Mouse (Mus musculus): Measurements from ENCODE around the gene Gm9112. TPM values are rescaled to one million over a fixed set of nuclear protein-coding genes. Genes with fewer than 3 reads are reported as not detected.
A peak's percentile ranks its signal among the peaks of the same experiment; 100 is the strongest.
"Not testable (repeated sequence)": the region's sequence is repeated elsewhere in the genome, so short reads cannot be mapped to it uniquely, and the experiment has no call there.

The Gm9112 gene
- not detected in 2 replicates for polyA plus RNA-seq (2016; fragmentation: Nextera tagmentation; extraction: Ambion mirVana)

- not testable (repeated sequence) for H3K4me3 ChIP-seq; H3K27ac ChIP-seq; H3K4me1 ChIP-seq; DNase-seq (ENCODE audit: low spot score); H3K36me3 ChIP-seq; H3K9me3 ChIP-seq (replicated peaks)
- WGBS, result 87% methylated on average over 10 of the region's 10 CpGs
- H3K27me3 ChIP-seq (ENCODE audit: low read depth, poor library complexity, severe bottlenecking), result peaks cover 60% of the 10 kb centered on the region
Observed at GRCm38 (mm10) chrX:102707535-102707934, at the start of gene Gm9112, which contains the start of gene Dmrtc1b. Gene Gm9112, minus strand, starts transcription at chrX:102707635. Gene Dmrtc1b, plus strand, starts transcription at chrX:102707865.

GRCm38 (mm10) chrX:102724226-102724625 is 16.8 kb upstream of the Gm9112 start:
- H3K9me3 ChIP-seq (replicated peaks); H3K27ac ChIP-seq; H3K36me3 ChIP-seq; H3K4me3 ChIP-seq; DNase-seq (ENCODE audit: low spot score); H3K4me1 ChIP-seq: not testable (repeated sequence)
- H3K27me3 ChIP-seq (ENCODE audit: low read depth, poor library complexity, severe bottlenecking), result peaks cover 40% of the 10 kb centered on the region
- 95% methylated on average over 6 of the region's 6 CpGs for WGBS

- H3K36me3 ChIP-seq; H3K4me1 ChIP-seq; H3K9me3 ChIP-seq (replicated peaks); H3K27ac ChIP-seq; H3K4me3 ChIP-seq: not testable (repeated sequence)
- peaks cover 38% of the 10 kb centered on the region for H3K27me3 ChIP-seq (ENCODE audit: low read depth, poor library complexity, severe bottlenecking)
- peak; percentile 32 for DNase-seq (ENCODE audit: low spot score)
- 86% methylated on average over 3 of the region's 3 CpGs for WGBS
Observed at GRCm38 (mm10) chrX:102700636-102701035, 6.8 kb downstream of the Gm9112 start.

DNA sequence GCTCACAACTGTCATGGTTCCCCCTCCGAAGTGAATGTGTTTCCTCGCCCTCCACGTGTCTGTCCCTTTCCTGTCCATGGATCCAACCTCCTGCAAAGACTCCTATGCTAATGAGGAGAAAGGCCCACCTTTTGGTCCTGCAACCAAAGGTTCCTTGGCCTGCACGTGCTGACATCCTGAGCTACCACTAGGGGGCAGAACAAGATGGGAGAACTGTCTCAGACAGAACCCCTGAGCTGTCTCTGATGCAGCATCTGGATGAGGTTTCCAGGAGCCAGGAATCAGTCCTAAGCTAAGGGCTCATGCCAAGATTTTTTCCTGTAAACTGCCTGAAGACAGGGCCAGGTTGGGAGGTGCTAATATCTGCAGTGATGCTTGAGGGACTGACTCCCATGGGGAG is 18.2 kb downstream of the Gm9112 start:
- not testable (repeated sequence) for H3K4me3 ChIP-seq; H3K27ac ChIP-seq; H3K4me1 ChIP-seq; H3K9me3 ChIP-seq (replicated peaks); H3K36me3 ChIP-seq
- DNase-seq (ENCODE audit: low spot score), result peak; percentile 31
- peaks cover 46% of the 10 kb centered on the region for H3K27me3 ChIP-seq (ENCODE audit: low read depth, poor library complexity, severe bottlenecking)
- WGBS, result 15% methylated on average over 4 of the region's 4 CpGs

DNA sequence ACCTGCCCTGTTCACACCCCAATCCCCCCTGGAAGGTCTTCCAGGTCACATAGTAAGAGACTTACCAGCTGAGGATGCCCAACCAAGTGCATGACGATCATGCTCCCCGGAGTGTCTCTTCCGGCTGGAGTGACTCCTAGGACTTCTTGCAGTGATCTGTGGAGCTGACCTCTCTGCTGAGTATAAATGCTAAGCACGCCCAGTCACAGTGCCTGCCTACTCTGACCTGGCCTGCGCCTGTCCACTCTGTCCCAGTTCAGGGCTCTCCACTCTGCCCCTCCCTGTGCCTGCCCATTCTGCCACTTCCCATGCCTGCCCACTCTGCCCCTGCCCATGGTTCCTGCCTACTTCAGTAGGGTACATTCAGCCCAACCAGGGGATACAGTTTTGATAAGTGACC is 20.6 kb downstream of the Gm9112 start, which contains the start of gene Gm3880:
Gene Gm3880 (minus strand): TSS at position 101 of the 400 bp plus-strand sequence.
- not testable (repeated sequence) for H3K9me3 ChIP-seq (replicated peaks); H3K36me3 ChIP-seq; DNase-seq (ENCODE audit: low spot score); H3K4me3 ChIP-seq; H3K4me1 ChIP-seq; H3K27ac ChIP-seq
- WGBS, result 89% methylated on average over 5 of the region's 5 CpGs
- H3K27me3 ChIP-seq (ENCODE audit: low read depth, poor library complexity, severe bottlenecking), result peaks cover 31% of the 10 kb centered on the region

- not testable (repeated sequence) for DNase-seq (ENCODE audit: low spot score); H3K9me3 ChIP-seq (replicated peaks); H3K27ac ChIP-seq; H3K36me3 ChIP-seq; H3K4me1 ChIP-seq; H3K4me3 ChIP-seq
- peaks cover 27% of the 10 kb centered on the region for H3K27me3 ChIP-seq (ENCODE audit: low read depth, poor library complexity, severe bottlenecking)
- 65% methylated on average over 3 of the region's 3 CpGs for WGBS
Observed at GRCm38 (mm10) chrX:102684706-102685105, 22.7 kb downstream of the Gm9112 start.

GRCm38 (mm10) chrX:102666641-102667040 is 40.8 kb downstream of the Gm9112 start:
- WGBS, result 78% methylated on average over 2 of the region's 2 CpGs

GRCm38 (mm10) chrX:102660712-102661111 is 46.7 kb downstream of the Gm9112 start:
- peaks cover 33% of the 10 kb centered on the region for H3K27me3 ChIP-seq (ENCODE audit: low read depth, poor library complexity, severe bottlenecking)
- no peaks in the 10 kb centered on the region for H3K36me3 ChIP-seq
- H3K9me3 ChIP-seq (replicated peaks), result no peaks in the 10 kb centered on the region
- no peak overlapping the region for H3K27ac ChIP-seq
- 16% methylated on average over 3 of the region's 3 CpGs for WGBS
- H3K4me1 ChIP-seq, result no peaks in the 10 kb centered on the region
- no peak overlapping the region for H3K4me3 ChIP-seq
- DNase-seq (ENCODE audit: low spot score), result no peak

More at GRCm38 (mm10) chrX:102666641-102667040, 40.8 kb downstream of the Gm9112 start:
- Histone ChIP-seq H3K4me3 (no peak overlapping the region), H3K36me3 (no peaks in the 10 kb centered on the region), H3K27me3 (ENCODE audit: low read depth, poor library complexity, severe bottlenecking) (peaks cover 31% of the 10 kb centered on the region), H3K9me3 (replicated peaks) (no peaks in the 10 kb centered on the region), H3K27ac (no peak overlapping the region), H3K4me1 (no peaks in the 10 kb centered on the region)
- no peak for DNase-seq (ENCODE audit: low spot score)

Other genes with a start within 250 kb of the Gm9112 start
- gene Hdac8, start 202.3 kb downstream of the Gm9112 start, polyA plus RNA-seq (2016; fragmentation: Nextera tagmentation; extraction: Ambion mirVana), result 9.7 and 13.1 TPM in 2 replicates
- 10.1 and 12.9 TPM in 2 replicates for gene Phka1, start 63.4 kb downstream of the Gm9112 start, polyA plus RNA-seq (2016; fragmentation: Nextera tagmentation; extraction: Ambion mirVana)
- not detected in 2 replicates for gene Gm3880, start 20.7 kb downstream of the Gm9112 start, polyA plus RNA-seq (2016; fragmentation: Nextera tagmentation; extraction: Ambion mirVana)
- not detected in 2 replicates for gene Dmrtc1b, start 230 bp upstream of the Gm9112 start, polyA plus RNA-seq (2016; fragmentation: Nextera tagmentation; extraction: Ambion mirVana)
- gene Dmrtc1c1, start 95.3 kb upstream of the Gm9112 start, polyA plus RNA-seq (2016; fragmentation: Nextera tagmentation; extraction: Ambion mirVana), result not detected in 2 replicates
- not detected in 2 replicates for gene Dmrtc1c2, start 147.0 kb upstream of the Gm9112 start, polyA plus RNA-seq (2016; fragmentation: Nextera tagmentation; extraction: Ambion mirVana)
- gene 1700031F05Rik, start 160.3 kb upstream of the Gm9112 start, polyA plus RNA-seq (2016; fragmentation: Nextera tagmentation; extraction: Ambion mirVana), result not detected in 2 replicates
- gene Dmrtc1a, start 201.1 kb upstream of the Gm9112 start, polyA plus RNA-seq (2016; fragmentation: Nextera tagmentation; extraction: Ambion mirVana), result 0.20 and 0.45 TPM in 2 replicates
- not detected in 2 replicates for gene 1700011M02Rik, start 201.3 kb upstream of the Gm9112 start, polyA plus RNA-seq (2016; fragmentation: Nextera tagmentation; extraction: Ambion mirVana)
- 0.63 TPM in 1 of 2 replicates, not detected in the other for gene 1700018G05Rik, start 220.7 kb upstream of the Gm9112 start, polyA plus RNA-seq (2016; fragmentation: Nextera tagmentation; extraction: Ambion mirVana)